Mouse (Mus musculus): ENCODE data around the gene Etl4. TPM values are rescaled to one million over a fixed set of nuclear protein-coding genes. Genes with fewer than 3 reads are reported as not detected.
A peak's percentile ranks its signal among the peaks of the same experiment; 100 is the strongest.

The Etl4 gene
- polyA plus RNA-seq, 1 experiment from 2014 or later = 77.7 TPM

DNA sequence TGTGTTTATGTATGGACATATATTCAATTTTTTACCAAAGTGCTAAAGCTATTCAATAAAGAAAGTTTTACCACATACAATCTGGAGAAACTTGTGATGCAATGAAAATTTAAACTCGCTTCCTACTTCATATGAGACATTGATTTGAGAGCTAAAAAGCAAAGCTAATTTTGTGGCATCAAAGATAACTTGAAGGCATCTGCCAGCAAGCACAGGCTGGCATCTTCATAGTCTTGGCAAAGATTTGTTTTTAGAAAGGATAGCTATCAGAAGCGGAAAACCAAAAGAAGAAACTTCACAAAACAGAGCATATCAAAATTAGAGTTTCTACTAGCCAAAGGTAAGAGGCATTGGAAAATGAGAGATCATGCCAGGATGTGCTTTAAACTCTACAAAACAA lies 306.7 kb downstream of the Etl4 start:
- no peak for TF ChIP-seq CTCF (IDR thresholded peaks at IDR 0.05)
- POLR2A ChIA-PET = no interaction called here
- CTCF ChIA-PET = no interaction called here
- no peak for ATAC-seq
- in situ Hi-C loops (cut with MboI; ENCODE audit: low pct_unique_long_range_greater_than_20kb) = no loop called here
- H3K27me3 ChIP-seq = no peaks in the 10 kb centered on the region
- DNase-seq (ENCODE audit: low read depth, low spot score) = no peak

DNA sequence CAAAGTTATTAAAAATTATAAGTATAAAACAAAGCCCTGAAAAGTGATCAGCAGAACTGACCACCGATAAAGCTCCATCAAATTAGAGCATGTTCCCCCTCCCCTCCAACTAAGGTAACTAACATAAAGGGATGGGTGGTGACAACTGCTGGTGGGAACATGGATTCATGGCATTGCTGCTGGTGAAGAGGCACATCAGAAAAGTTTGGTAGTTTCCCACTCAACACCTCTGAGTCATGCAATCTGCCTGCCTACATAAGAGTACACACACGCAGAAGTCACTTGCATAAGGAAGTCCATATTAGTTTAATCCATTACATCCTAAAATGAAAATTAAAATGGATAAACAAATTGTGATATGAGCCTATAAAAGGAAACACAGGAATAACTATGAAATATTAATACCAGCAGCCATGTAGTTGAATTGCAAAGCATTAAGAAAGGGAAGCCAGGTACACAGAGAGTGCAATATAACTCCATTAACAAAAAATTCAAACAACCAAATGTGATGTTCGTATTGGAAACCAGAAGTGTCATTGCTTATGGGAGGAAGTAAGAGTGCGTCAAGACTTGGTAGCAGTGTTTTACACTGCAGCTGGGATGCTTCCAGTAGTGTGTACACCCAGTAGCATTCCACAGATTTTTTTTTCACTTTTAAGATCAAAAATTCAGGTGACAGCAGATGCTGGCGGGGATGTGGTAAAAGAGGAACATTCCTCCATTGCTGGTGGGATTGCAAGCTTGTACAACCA lies 307.3 kb downstream of the Etl4 start:
- no peak for TF ChIP-seq CTCF (IDR thresholded peaks at IDR 0.05)
- H3K27me3 ChIP-seq = no peaks in the 10 kb centered on the region
- CTCF ChIA-PET = interaction anchor here (0.6 kb wide), 1 partner anchor 19 kb away, joined by 3 read pairs; no protein-coding TSS in a partner anchor
- POLR2A ChIA-PET = no interaction called here
- no peak for ATAC-seq
- no peak for DNase-seq (ENCODE audit: low read depth, low spot score)
- in situ Hi-C loops (cut with MboI; ENCODE audit: low pct_unique_long_range_greater_than_20kb) = no loop called here

DNA sequence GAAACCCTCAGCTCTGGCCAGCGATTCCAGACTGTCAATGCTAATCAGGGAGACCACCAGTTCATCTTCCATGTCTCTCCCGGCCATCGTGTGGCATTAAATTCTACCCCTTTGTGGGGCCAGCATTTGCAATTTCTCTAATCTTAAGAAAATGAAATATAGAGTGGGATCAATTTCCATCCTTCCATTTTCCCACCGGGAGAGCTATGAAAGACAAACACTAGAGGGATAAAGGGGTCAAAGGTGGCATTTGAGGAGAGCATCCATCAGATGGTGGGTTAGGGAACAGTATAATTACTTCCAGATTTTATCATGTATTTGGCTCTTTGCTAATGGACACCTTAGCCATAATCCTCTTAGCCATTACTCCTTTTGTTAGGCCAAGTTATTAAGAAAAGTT lies 321.8 kb downstream of the Etl4 start:
- CTCF ChIA-PET = no interaction called here
- no peak for DNase-seq (ENCODE audit: low read depth, low spot score)
- H3K27me3 ChIP-seq = no peaks in the 10 kb centered on the region
- in situ Hi-C loops (cut with MboI; ENCODE audit: low pct_unique_long_range_greater_than_20kb) = no loop called here
- ATAC-seq = no peak
- POLR2A ChIA-PET = no interaction called here
- no peak for TF ChIP-seq CTCF (IDR thresholded peaks at IDR 0.05)

DNA sequence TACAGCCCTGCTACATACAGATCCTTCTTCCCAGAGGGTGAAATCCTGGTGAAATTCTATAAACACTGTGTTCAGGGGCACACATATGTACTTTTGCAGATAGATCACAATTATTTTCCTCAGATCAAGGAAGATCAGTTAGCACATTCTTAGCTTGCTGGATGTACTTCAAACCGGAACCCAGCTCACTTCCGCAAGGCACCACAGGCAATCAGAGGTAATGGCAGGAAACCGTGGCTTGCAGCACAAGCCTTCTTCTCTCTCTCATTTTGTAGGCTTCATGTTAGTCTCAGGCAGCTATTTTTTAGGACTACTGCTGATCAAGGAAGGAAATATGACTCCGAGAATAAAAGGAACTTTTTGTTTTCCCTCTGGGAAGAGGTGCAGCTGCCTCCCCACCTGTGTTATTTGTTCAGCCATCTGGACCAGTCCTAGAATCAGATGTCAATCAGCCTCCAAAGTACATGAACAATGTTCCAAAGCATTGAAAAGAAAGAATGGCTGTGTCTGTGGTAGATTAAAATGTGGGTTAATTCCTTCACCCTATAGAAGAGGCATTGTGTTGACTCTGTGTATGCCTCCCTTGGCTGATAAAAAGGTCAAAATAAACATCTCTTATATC lies 338.6 kb downstream of the Etl4 start:
- ChIA-PET CTCF (interaction anchor here (0.7 kb wide), 1 partner anchor 28 kb away, joined by 3 read pairs; no protein-coding TSS in a partner anchor), POLR2A (interaction anchor here (1.2 kb wide), 1 partner anchor 10 kb away, joined by 3 read pairs; no protein-coding TSS in a partner anchor)
- no peaks in the 10 kb centered on the region for H3K27me3 ChIP-seq
- ATAC-seq (no peak), DNase-seq (ENCODE audit: low read depth, low spot score) (no peak)
- no peak for TF ChIP-seq CTCF (IDR thresholded peaks at IDR 0.05)
- in situ Hi-C loops (cut with MboI; ENCODE audit: low pct_unique_long_range_greater_than_20kb) = no loop called here

DNA sequence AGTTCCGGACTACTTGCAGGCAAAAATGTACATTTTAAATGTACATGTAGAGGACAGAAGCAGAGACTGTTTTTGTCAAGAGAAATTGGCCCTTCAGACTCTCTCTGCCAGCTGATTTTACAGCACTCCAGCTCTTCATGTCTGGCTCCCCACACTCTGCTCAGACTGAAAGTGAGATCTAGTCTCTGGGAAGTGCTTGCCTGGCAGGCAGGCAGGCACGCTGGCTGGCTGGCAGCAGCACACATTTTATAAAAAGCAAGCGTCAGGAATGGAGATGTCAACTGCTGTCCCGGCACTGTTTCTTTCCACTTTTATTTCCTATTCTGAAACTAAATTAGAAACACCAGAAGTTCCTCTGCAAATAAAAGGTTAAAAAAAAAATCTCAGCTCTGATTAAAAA lies 339.8 kb downstream of the Etl4 start:
- no peaks in the 10 kb centered on the region for H3K27me3 ChIP-seq
- ChIA-PET POLR2A (no interaction called here), CTCF (interaction anchor here (1.1 to 1.5 kb wide), 2 partner anchors 10 to 11 kb away, joined by 5 to 8 read pairs; no protein-coding TSS in a partner anchor)
- in situ Hi-C loops (cut with MboI; ENCODE audit: low pct_unique_long_range_greater_than_20kb) = no loop called here
- ATAC-seq (no peak), DNase-seq (ENCODE audit: low read depth, low spot score) (no peak)
- TF ChIP-seq CTCF (IDR thresholded peaks at IDR 0.05) = no peak

DNA sequence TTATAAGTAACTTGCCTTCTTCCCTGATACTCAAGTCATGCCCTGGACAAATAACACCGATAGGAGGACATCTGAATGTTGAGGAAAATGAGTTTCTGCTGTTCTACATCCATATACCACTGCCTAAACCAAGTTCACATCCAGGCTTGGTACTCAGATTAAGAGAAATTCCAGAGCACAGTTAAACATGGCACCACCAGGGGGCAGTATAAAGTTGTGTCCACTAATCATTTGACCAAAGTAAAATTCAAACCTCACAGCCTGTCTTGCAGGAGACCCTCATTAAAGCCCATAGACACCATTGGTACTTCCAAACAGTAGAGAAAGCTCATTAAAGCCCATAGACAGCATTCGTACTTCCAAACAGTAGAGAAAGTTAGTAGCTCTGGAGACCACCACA lies 366.5 kb downstream of the Etl4 start:
- CTCF ChIA-PET = interaction anchor here (0.7 to 1.7 kb wide), 10 partner anchors 11 to 397 kb away, joined by 3 to 7 read pairs (median 3); no protein-coding TSS in a partner anchor

DNA sequence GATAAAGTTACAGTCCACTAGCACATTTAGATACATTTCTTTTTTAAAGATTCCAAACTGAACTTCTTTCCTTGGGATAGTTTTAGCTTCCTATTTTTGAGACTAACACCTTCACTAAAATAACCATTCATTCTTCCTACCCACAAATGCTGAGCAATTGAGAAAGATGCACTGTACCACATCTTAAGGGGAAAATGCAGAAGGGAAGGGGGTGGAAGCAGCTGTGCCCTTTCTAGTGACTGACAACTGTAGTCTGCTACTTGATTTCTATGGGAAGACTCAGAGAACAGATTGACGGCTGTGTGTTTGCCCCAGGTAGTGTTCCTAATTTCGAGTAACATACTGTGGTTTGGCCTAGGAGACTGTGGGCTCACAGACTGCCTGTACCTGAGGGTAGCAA lies 372.3 kb downstream of the Etl4 start:
- DNase-seq (ENCODE audit: low read depth, low spot score) (no peak), ATAC-seq (no peak)
- ChIA-PET CTCF (interaction anchor here (2.0 kb wide), 1 partner anchor 9 kb away, joined by 5 read pairs; no protein-coding TSS in a partner anchor), POLR2A (no interaction called here)
- in situ Hi-C loops (cut with MboI; ENCODE audit: low pct_unique_long_range_greater_than_20kb) = no loop called here
- TF ChIP-seq CTCF (IDR thresholded peaks at IDR 0.05) = no peak
- no peaks in the 10 kb centered on the region for H3K27me3 ChIP-seq

More for the DNA sequence above, 366.5 kb downstream of the Etl4 start:
- POLR2A ChIA-PET = no interaction called here
- peak; percentile 73 for TF ChIP-seq CTCF (IDR thresholded peaks at IDR 0.05)
- no peaks in the 10 kb centered on the region for H3K27me3 ChIP-seq
- no peak for ATAC-seq
- DNase-seq (ENCODE audit: low read depth, low spot score) = peak; percentile 12
- in situ Hi-C loops (cut with MboI; ENCODE audit: low pct_unique_long_range_greater_than_20kb) = no loop called here

DNA sequence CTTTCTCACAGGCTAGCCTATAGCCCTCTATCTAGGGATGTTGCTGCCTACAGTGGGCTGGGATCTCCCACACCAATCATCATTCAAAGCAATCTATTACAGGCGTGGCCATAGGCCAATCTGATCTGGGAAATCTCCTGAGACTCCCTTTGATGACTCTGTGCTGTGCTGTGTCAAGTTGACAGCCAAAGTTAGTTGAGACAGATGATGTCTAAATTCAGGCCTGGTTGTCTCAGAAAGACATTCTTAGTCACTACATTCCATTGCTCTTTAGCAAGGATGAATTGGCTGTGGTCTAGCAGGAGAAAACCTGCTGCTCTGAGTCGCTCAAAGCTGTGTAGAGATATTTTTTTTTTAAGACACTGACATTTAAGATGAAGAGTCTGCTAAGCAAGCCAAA lies 374.8 kb downstream of the Etl4 start:
- peak; percentile 20 for DNase-seq (ENCODE audit: low read depth, low spot score)
- in situ Hi-C loops (cut with MboI; ENCODE audit: low pct_unique_long_range_greater_than_20kb) = no loop called here
- no peaks in the 10 kb centered on the region for H3K27me3 ChIP-seq
- ATAC-seq = peak; percentile 74
- no peak for TF ChIP-seq CTCF (IDR thresholded peaks at IDR 0.05)
- CTCF ChIA-PET = interaction anchor here (1.4 kb wide), 1 partner anchor 58 kb away, joined by 4 read pairs; no protein-coding TSS in a partner anchor
- POLR2A ChIA-PET = no interaction called here

DNA sequence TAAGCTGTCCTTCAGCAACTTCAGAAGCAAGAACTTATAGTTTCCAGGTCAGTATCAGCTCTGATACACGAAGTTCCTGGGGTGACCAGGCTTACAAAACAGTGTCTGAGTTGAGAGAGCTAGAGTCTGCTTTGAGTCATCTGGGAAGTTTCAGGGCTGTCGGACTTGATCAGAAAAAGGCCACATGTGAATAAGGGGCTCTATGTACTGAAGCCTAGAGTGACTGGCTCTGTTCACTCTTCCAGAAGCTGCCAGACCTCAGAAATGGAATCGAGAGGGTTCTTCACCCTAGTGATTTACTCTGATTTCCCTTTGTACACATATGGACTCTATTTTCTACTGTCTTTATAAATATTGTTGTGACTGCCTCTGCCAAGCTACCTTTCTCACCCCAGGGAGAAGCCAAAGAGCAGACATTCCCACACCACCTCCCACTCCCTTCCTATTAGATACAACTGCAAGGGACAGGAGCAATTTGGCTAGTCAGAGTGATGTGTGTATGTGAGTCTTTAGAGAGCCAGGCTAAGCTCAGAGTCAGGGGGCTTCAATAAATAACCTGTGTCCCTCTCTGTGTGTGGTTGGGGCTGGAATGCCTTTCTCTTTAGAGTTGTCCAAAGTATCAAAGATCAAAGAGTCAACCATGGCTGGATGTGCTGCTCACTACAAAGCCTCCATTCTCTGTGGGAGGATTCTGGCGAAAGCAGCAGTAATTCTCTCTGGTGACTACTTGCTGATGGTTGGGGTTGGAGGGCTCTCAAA lies 381.6 kb downstream of the Etl4 start:
- CTCF ChIA-PET = interaction anchor here (1.2 kb wide), 1 partner anchor 10 kb away, joined by 5 read pairs; no protein-coding TSS in a partner anchor
- DNase-seq (ENCODE audit: low read depth, low spot score) (peak; percentile 2), ATAC-seq (no peak)
- no peak for TF ChIP-seq CTCF (IDR thresholded peaks at IDR 0.05)
- in situ Hi-C loops (cut with MboI; ENCODE audit: low pct_unique_long_range_greater_than_20kb) = loop anchor here (5.0 kb wide), 1 partner anchor 46 kb away; no protein-coding TSS in a partner anchor
- POLR2A ChIA-PET = interaction anchor here (0.6 kb wide), 1 partner anchor 562 kb away, joined by 3 read pairs; no protein-coding TSS in a partner anchor
- H3K27me3 ChIP-seq = no peaks in the 10 kb centered on the region

DNA sequence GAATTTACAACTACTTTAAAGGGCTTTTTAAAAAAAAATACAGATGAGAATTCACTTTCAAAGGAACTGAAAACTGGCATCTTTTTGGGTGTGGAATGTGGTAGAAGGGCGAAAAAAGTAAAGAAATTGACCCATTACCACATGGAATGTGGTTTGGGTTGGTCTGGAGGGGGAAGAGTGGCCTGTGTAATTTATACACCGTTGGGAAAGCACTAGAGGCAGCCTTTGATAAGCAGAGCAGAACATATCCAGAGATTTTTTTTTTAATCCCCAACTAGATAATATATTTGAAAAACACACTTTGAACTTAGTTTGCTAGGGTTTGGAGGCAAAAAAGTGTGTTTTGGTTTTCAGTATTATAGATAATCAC lies 382.1 kb downstream of the Etl4 start:
- ChIA-PET CTCF (no interaction called here), POLR2A (interaction anchor here (0.6 kb wide), 1 partner anchor 563 kb away, joined by 3 read pairs; no protein-coding TSS in a partner anchor)
- DNase-seq (ENCODE audit: low read depth, low spot score) = peak; percentile 41
- in situ Hi-C loops (cut with MboI; ENCODE audit: low pct_unique_long_range_greater_than_20kb) = loop anchor here (5.0 kb wide), 1 partner anchor 46 kb away; no protein-coding TSS in a partner anchor
- TF ChIP-seq CTCF (IDR thresholded peaks at IDR 0.05) = no peak
- ATAC-seq = no peak
- H3K27me3 ChIP-seq = no peaks in the 10 kb centered on the region

All from Patski (cell line).